Mouse (Mus musculus) kidney, embryonic 16.5 days (tissue): ENCODE measurements around the gene Cyp2j7. TPM values are rescaled to one million over a fixed set of nuclear protein-coding genes. Genes with fewer than 3 reads are reported as not detected.

Experiments used
- polyA plus RNA-seq: library from polyadenylated mRNA; unstranded; fragments of >200 nt; fragmentation: Nextera tagmentation; extraction: Ambion mirVana; gene quantifications from 2 replicates; pipeline ENCODE4 v1.2.1, GENCODE M21; 2015

Cyp2j7 gene
- polyA plus RNA-seq, 1 experiment from 2014 or later, result 0.17 TPM

Other genes starting within 250 kb of the Cyp2j7 start
- 5.1 and 5.3 TPM in 2 replicates for gene Cyp2j13, start 159.1 kb downstream of the Cyp2j7 start, polyA plus RNA-seq
- not detected in 2 replicates for gene Cyp2j12, start 95.5 kb downstream of the Cyp2j7 start, polyA plus RNA-seq
- gene Cyp2j11, start 112.0 kb upstream of the Cyp2j7 start, polyA plus RNA-seq, result 6.8 and 8.2 TPM in 2 replicates